Mouse (Mus musculus): ENCODE measurements around the gene Gk. TPM values are rescaled to one million over a fixed set of nuclear protein-coding genes. Genes with fewer than 3 reads are reported as not detected.

Gk gene
- polyA plus RNA-seq, 1 experiment, result 5.0 TPM

DNA sequence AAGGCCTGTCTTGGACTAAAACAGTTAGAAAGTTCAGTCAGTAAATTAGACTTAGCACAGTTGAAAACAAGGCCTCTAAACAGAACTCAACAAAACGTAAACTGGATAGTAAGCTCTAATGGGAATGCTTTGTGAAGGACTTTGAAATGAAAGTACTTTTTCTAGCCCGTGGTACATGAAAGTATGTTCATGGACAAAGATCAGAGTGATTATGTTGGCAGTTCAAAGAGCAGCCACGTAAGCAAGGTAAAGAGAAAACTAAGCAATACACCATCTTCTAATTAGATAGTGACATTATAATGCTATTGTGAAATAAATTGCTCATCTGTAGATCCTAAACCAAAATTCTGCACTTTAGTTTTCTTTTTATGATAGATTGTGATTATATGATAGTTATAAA, 32.8 kb downstream of the Gk start:
- no peak for TF ChIP-seq CTCF (IDR thresholded peaks at IDR 0.05; ENCODE audit: borderline replicate concordance, extremely low read depth, insufficient read depth, insufficient read length)
- DNase-seq (ENCODE audit: low read depth), result no peak

DNA sequence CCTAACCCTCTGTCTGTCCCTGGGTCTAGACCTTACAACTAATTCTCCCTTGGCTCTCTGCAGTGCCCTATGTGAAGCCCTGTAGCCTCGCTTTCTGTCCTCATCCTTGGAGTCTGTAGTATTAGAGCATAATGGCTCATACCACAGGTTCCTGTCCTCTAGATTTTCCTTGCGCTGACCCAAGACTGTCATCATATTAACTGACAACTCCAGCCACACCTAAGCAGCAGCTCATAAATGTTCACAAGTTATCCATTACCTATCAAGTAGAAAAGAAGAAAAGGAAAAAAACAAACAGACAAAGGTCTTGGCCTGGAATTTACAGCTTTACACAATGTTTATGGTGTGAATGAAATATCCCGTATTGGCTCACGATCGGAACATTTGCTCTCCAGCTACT, 43.4 kb downstream of the Gk start:
- DNase-seq (ENCODE audit: low read depth), result no peak
- TF ChIP-seq CTCF (IDR thresholded peaks at IDR 0.05; ENCODE audit: borderline replicate concordance, extremely low read depth, insufficient read depth, insufficient read length) (no peak), POLR2A (IDR thresholded peaks at IDR 0.05; ENCODE audit: borderline replicate concordance, extremely low read depth, insufficient read depth, insufficient read length, poor library complexity, severe bottlenecking) (no peak)

DNA sequence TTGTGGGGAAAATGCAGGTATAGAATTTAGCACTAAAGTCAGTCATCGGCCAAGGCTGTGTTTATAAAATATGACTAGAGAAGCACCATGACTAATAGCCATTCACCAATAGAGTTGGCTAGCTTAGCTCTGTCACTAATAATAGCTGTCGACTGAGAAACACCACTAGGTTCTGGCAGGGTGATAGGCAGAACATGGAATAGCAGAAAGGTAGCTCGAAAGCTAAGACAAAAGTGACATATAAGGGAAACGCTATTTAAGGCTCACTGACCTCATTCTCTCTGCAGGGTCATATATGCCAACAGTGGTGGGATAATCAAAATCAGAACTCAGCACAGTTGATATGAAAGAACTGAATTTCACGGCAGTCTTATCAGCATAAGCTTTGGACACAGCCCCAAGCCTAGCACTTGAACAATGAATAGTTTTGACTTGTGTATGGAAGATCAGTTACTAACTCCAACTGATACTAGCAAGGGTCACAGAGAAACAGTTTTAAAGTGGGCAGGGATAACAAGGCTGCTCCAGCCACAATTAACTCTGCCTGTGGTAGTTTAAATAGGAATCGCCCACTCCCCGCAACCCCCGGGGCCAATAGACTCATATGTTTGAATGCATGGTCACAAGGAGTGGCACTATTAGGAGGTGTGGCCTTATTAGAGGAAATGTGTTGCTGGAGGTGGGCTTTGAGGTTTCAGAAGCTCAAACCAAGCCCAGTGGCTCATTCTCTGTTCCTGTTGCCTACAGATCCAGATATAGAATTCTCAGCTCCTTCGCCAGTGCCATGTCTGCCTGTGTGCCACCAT, 45.3 kb downstream of the Gk start:
- no peak for DNase-seq (ENCODE audit: low read depth)
- TF ChIP-seq POLR2A (IDR thresholded peaks at IDR 0.05; ENCODE audit: borderline replicate concordance, extremely low read depth, insufficient read depth, insufficient read length, poor library complexity, severe bottlenecking) (no peak), CTCF (IDR thresholded peaks at IDR 0.05; ENCODE audit: borderline replicate concordance, extremely low read depth, insufficient read depth, insufficient read length) (no peak)

DNA sequence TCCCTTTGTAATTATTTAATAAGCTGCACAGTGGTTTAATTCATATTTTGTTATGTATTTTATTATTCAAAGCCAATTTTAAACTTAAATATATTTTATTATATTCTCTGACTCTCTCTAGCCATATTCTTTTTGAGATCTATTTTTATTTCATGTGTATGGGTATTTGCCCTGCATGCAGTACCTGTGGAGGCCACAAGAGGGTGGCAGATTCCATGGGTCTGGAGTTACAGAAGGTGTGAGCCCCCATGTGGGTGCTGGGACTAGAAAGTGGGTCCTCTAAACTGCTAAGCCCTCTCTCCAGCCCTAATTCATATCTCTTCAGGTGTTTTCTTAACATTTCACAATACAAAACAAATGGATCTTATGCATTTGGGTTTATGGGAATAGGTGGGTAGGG, 55.4 kb downstream of the Gk start:
- TF ChIP-seq CTCF (IDR thresholded peaks at IDR 0.05; ENCODE audit: borderline replicate concordance, extremely low read depth, insufficient read depth, insufficient read length), result peak; percentile 37; the same call in 1 of the 2 replicates
- TF ChIP-seq POLR2A (IDR thresholded peaks at IDR 0.05; ENCODE audit: borderline replicate concordance, extremely low read depth, insufficient read depth, insufficient read length, poor library complexity, severe bottlenecking), result no peak
- no peak for DNase-seq (ENCODE audit: low read depth)

DNA sequence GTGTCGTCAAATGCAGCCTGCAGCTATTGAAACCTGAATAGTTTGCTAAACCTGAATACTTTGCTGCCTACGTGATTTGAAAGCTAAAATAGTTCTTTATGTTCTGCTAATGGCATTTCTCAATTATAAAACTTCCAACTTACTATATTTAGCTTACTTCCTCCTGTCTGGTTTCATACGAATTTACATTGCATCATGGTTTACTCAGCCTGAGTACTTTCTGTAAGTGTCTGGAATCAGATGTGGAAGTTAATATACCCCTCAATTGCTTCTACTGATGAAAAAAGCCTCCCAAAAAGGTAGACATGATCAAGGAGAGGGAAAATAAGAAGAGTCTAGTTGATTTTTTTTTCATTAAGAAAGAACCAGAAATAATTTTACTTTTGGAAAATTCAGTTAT, 66.2 kb downstream of the Gk start:
- TF ChIP-seq POLR2A (IDR thresholded peaks at IDR 0.05; ENCODE audit: borderline replicate concordance, extremely low read depth, insufficient read depth, insufficient read length, poor library complexity, severe bottlenecking), result no peak
- TF ChIP-seq CTCF (IDR thresholded peaks at IDR 0.05; ENCODE audit: borderline replicate concordance, extremely low read depth, insufficient read depth, insufficient read length), result no peak

DNA sequence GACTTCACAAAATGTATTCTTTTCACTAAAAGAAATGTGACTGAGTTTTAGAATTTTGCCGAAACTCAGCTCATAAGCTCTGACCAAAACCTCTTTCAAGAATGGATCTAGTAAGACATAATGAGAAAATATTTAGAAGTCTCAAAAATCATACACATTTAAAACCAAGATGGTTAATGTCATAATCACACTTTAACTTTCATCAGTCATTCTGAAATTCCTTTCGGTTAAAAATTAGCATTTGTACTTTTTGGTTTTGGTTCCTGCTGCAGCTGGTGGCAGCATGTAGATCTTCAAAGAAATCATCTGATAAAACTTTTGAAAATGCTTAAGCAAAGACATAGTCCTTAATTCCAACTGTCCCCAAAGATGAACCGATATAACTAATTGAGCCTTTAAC, 70.9 kb downstream of the Gk start:
- no peak for TF ChIP-seq POLR2A (IDR thresholded peaks at IDR 0.05; ENCODE audit: borderline replicate concordance, extremely low read depth, insufficient read depth, insufficient read length, poor library complexity, severe bottlenecking)
- TF ChIP-seq CTCF (IDR thresholded peaks at IDR 0.05; ENCODE audit: borderline replicate concordance, extremely low read depth, insufficient read depth, insufficient read length), result no peak
- DNase-seq (ENCODE audit: low read depth), result no peak

More for the DNA sequence above, 66.2 kb downstream of the Gk start:
- DNase-seq (ENCODE audit: low read depth), result no peak

DNA sequence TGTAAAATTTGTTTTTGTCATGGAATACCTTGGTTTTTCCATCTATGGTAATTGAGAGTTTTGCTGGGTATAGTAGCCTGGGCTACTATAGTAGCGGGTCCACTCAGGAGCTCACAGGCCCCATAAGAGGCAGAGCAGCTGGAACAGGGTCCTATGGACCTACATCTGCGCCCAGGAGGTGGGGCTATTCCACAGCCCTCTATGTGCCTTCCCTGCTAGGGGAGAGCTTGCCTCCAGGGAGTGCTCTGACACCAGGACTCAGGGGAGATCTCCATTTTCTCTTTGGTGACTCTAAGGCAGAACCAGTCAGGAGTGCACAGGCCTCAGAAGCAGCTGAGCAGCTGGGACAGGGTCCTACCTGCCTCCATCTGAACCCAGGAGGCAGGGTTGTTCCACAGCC, 92.9 kb downstream of the Gk start:
- no peak for TF ChIP-seq POLR2A (IDR thresholded peaks at IDR 0.05; ENCODE audit: borderline replicate concordance, extremely low read depth, insufficient read depth, insufficient read length, poor library complexity, severe bottlenecking)
- no peak for TF ChIP-seq CTCF (IDR thresholded peaks at IDR 0.05; ENCODE audit: borderline replicate concordance, extremely low read depth, insufficient read depth, insufficient read length)

DNA sequence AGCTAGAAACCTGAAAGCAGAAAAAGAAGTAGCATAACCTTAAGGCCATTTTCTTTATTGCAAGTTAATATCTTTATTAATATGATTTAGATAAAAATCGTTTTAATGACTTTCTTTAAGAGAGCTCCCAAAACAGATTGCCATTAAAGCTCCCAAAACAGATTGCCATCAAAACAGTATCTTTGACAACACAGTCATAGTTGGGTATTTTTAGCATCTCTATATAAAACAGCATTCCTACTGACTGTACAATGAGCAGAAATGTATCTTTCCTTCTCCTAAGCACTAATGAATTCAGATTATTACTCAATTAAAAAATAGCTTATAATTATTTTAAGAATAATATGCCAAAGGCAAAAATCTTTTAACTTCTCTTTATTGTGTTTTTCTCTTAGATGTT, 94.5 kb downstream of the Gk start:
- TF ChIP-seq POLR2A (IDR thresholded peaks at IDR 0.05; ENCODE audit: borderline replicate concordance, extremely low read depth, insufficient read depth, insufficient read length, poor library complexity, severe bottlenecking) (no peak), CTCF (IDR thresholded peaks at IDR 0.05; ENCODE audit: borderline replicate concordance, extremely low read depth, insufficient read depth, insufficient read length) (no peak)
- no peak for DNase-seq (ENCODE audit: low read depth)

More for the DNA sequence above, 92.9 kb downstream of the Gk start:
- no peak for DNase-seq (ENCODE audit: low read depth)

DNA sequence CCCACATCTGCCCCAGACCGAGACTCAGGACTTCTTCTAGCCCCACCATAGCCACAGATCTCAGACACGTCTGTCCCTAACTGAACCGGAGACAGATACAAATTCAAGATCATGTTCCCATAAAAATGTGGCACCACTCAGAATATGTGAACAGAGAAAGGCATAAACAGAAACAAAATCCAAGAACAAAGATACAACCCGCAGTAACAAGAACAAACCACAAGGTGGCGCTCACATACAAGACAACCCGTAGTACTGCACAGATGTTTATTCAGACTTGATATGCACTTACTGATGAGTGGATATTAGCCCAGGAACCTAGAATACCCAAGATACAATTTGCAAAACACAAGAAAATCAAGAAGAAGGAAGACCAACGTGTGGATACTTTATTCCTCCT, 99.8 kb downstream of the Gk start:
- no peak for TF ChIP-seq POLR2A (IDR thresholded peaks at IDR 0.05; ENCODE audit: borderline replicate concordance, extremely low read depth, insufficient read depth, insufficient read length, poor library complexity, severe bottlenecking)
- peak; percentile 62; the same call in 1 of the 2 replicates for TF ChIP-seq CTCF (IDR thresholded peaks at IDR 0.05; ENCODE audit: borderline replicate concordance, extremely low read depth, insufficient read depth, insufficient read length)
- DNase-seq (ENCODE audit: low read depth), result peak; percentile 76

Other genes with a start within 250 kb of the Gk start
- 9.3 and 12.8 TPM in 2 replicates for gene Tab3, start 202.8 kb downstream of the Gk start, polyA plus RNA-seq (2012; rRNA removed)
- 0.01 and 0.03 TPM in 2 replicates for gene 5430427O19Rik, start 93.5 kb upstream of the Gk start, polyA plus RNA-seq (2012; rRNA removed)